Mouse (Mus musculus) CH12.LX (cell line): ENCODE measurements around the gene Rbbp8nl.

Experiments used
- BHLHE40 ChIP-seq: IDR thresholded peaks from 2 replicates; pipeline ENCODE4 v1.6.1; 2011; ENCODE audit warnings: mild to moderate bottlenecking, low read depth, low read length, improper control_type of control experiment
- CTCF ChIP-seq, 2 experiments: IDR thresholded peaks in 1 of 2; conservative IDR thresholded peaks in 1 of 2; 2 replicates each; pipeline ENCODE4 v1.5.1; 2011 to 2012; ENCODE audit warnings: low read depth in 2 of 2, low read length in 2 of 2, improper control_type of control experiment in 1 of 2, inconsistent platforms in 1 of 2, mild to moderate bottlenecking in 1 of 2, moderate library complexity in 1 of 2
- E2F4 ChIP-seq: IDR thresholded peaks from 2 replicates; pipeline ENCODE4 v1.6.1; 2011; ENCODE audit warnings: low read depth, low read length, improper control_type of control experiment; ENCODE audit not compliant: insufficient replicate concordance
- JUND ChIP-seq: conservative IDR thresholded peaks from 2 replicates; pipeline ENCODE4 v1.6.1; 2011; ENCODE audit warnings: low read depth, low read length, improper control_type of control experiment
- NELFE ChIP-seq: IDR thresholded peaks from 2 replicates; pipeline ENCODE4 v1.6.1; 2011; ENCODE audit warnings: low read depth, low read length, improper control_type of control experiment
- POLR2A ChIP-seq: IDR thresholded peaks from 2 replicates; pipeline ENCODE4 v1.6.1; 2011; ENCODE audit warnings: low read depth, mild to moderate bottlenecking, improper control_type of control experiment, low read length
- POLR2AphosphoS2 ChIP-seq: IDR thresholded peaks from 2 replicates; pipeline ENCODE4 v1.6.1; 2011; ENCODE audit warnings: low read depth, low read length, improper control_type of control experiment
- RAD21 ChIP-seq: IDR thresholded peaks from 2 replicates; pipeline ENCODE4 v1.6.1; 2011; ENCODE audit warnings: low read depth, mild to moderate bottlenecking, low read length, improper control_type of control experiment, moderate library complexity
- UBTF ChIP-seq: IDR thresholded peaks from 2 replicates; pipeline ENCODE4 v1.6.1; 2012; ENCODE audit warnings: low read depth, mild to moderate bottlenecking, inconsistent platforms, low read length, improper control_type of control experiment, moderate library complexity
- USF1 ChIP-seq: IDR thresholded peaks from 2 replicates; pipeline ENCODE4 v1.6.1; 2014; ENCODE audit warnings: low read depth, mild to moderate bottlenecking, inconsistent platforms, low read length, improper control_type of control experiment
- ZMIZ1 ChIP-seq: IDR thresholded peaks from 2 replicates; pipeline ENCODE4 v1.6.1; 2012; ENCODE audit warnings: low read depth, mild to moderate bottlenecking, inconsistent platforms, low read length, improper control_type of control experiment
- ZNF384 ChIP-seq: IDR thresholded peaks from 2 replicates; pipeline ENCODE4 v1.6.1; 2012; ENCODE audit warnings: low read depth, low read length, improper control_type of control experiment, inconsistent platforms

- no peak for TF ChIP-seq E2F4
- TF ChIP-seq JUND, result no peak
- TF ChIP-seq CTCF (conservative IDR thresholded peaks at IDR 0.05 in 1 of 2, IDR thresholded peaks at IDR 0.05 in 1 of 2; ENCODE audit: low read depth in 2 of 2, low read length in 2 of 2), result no peak
- no peak for TF ChIP-seq BHLHE40
- no peak for TF ChIP-seq ZMIZ1
- TF ChIP-seq USF1, result no peak
- no peak for TF ChIP-seq POLR2A
- no peak for TF ChIP-seq NELFE
- TF ChIP-seq ZNF384, result no peak
- TF ChIP-seq RAD21, result no peak
- TF ChIP-seq UBTF, result no peak
- TF ChIP-seq POLR2AphosphoS2, result no peak
Measured at GRCm38 (mm10) chr2:180322674-180323355, 33.1 kb upstream of the Rbbp8nl start.
